ENCODE assay signal across 8 mouse cellular contexts in the genomic region with DNA sequence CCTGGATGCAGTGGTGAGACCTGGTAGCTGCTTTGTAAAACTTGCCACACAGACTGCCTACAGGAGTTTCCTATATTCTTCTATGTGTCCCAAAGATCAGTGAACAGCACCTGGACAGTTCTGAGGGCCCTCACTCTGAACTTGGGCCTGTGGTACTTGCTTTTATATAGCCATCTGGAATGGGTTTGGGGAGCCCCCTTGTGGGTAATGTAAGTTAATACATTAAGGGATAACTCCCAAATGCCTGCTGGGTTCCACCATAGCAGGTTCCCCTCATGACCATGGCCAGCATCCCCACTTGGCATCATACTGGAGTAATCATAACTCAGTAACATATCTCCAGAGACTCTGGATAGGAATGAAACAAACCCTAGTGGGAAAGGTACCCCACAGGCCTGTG. TPM values are rescaled to one million over a fixed set of nuclear protein-coding genes. Genes with fewer than 3 reads are reported as not detected.
DNase-seq lines count a peak whose midpoint lies in the region; ATAC-seq and TF ChIP-seq lines count a peak whose summit lies in the region.
"Had no signal": no experiment of that assay in that cellular context is flagged by ENCODE, and none has a peak within 500 bp of the region (broad histone marks: within the 10 kb centered on the region; RNA-seq: fewer than 3 reads in every experiment).

No protein-coding gene starts in this region.

- DNase-seq in kidney, postnatal 10 days: peak; percentile 53
- no peak for DNase-seq in kidney, adult 11 months
- no peak for DNase-seq in G1E (ENCODE audit: low spot score)
- peak; percentile 48 for DNase-seq in embryo, embryonic 10.5 days (ENCODE audit: low spot score)
- DNase-seq in naive thymus-derived CD4-positive, alpha-beta T cell, adult 2 months (ENCODE audit: low read depth): peak; percentile 71
- DNase-seq in left cerebral cortex, adult 8-10 months (ENCODE audit: low spot score in 2 of 2): no peak
- no peak for DNase-seq in spleen, postnatal 4 days (ENCODE audit: low spot score in 2 of 2)

- H3K9me3 ChIP-seq in G1E (replicated peaks): no peaks in the 10 kb centered on the region
- H3K9me3 ChIP-seq: stomach, embryonic 15.5 days had no signal

- H3K4me1 ChIP-seq in G1E (ENCODE audit: insufficient read depth, low read depth, low read length): peaks cover 9% of the 10 kb centered on the region; the same call in 1 of the 2 replicates
- H3K4me1 ChIP-seq: stomach, embryonic 15.5 days had no signal

- H3K36me3 ChIP-seq in G1E (replicated peaks): peaks cover 94% of the 10 kb centered on the region

- no peak for ATAC-seq in G1E (ENCODE audit: extremely low read depth, insufficient number of reproducible peaks, low FRiP score, poor library complexity, severe bottlenecking)

- H3K27me3 ChIP-seq in G1E (ENCODE audit: insufficient read depth, low read length): no peaks in the 10 kb centered on the region
- H3K27me3 ChIP-seq: stomach, embryonic 15.5 days had no signal

- TF ChIP-seq CTCF in G1E (IDR thresholded peaks at IDR 0.05; ENCODE audit: low read depth, low read length): peak; percentile 23; the same call in 1 of the 2 replicates

- no peak overlapping the region for H3K4me3 ChIP-seq in G1E (ENCODE audit: low read depth, low read length)
- H3K4me3 ChIP-seq: stomach, embryonic 15.5 days had no signal

RNA-seq across cellular contexts. Expression of a gene that starts 10.0 kb away (rescaled TPM):
- total RNA-seq in G1E (2014; fragmentation: Nextera tagmentation) (20.7 and 22.3 TPM in 2 replicates), G1E (2017) (29.2 and 30.0 TPM in 2 replicates)
- 12.9 and 13.7 TPM in 2 replicates for polyA plus RNA-seq in G1E (2012)
- 10 to 100 TPM; 23.1 to 26.2 (median 24.0) TPM for total RNA-seq in left cerebral cortex, adult 8-10 months (2022)

RNA-seq across cellular contexts. Expression of a gene that starts 10.3 kb away (rescaled TPM):
- total RNA-seq in G1E (2014; fragmentation: Nextera tagmentation) (112 and 119 TPM in 2 replicates), G1E (2017) (150 and 155 TPM in 2 replicates)
- 81.8 and 94.2 TPM in 2 replicates for polyA plus RNA-seq in G1E (2012)
- 1 to 10 TPM; 5.3 to 7.5 (median 6.9) TPM for total RNA-seq in left cerebral cortex, adult 8-10 months (2022)

RNA-seq across cellular contexts. Expression of a gene that starts 15.8 kb away (rescaled TPM):
- 168 and 174 TPM in 2 replicates for total RNA-seq in G1E (2014; fragmentation: Nextera tagmentation)
- 373 and 386 TPM in 2 replicates for total RNA-seq in G1E (2017)
- 174 and 196 TPM in 2 replicates for polyA plus RNA-seq in G1E (2012)
- 10 to 100 TPM; 25.0 to 28.6 (median 26.4) TPM for total RNA-seq in left cerebral cortex, adult 8-10 months (2022)

RNA-seq across cellular contexts. Expression of a gene that starts 38.5 kb away (rescaled TPM):
- 2.8 and 2.9 TPM in 2 replicates for total RNA-seq in G1E (2014; fragmentation: Nextera tagmentation)
- 0.66 and 0.70 TPM in 2 replicates for total RNA-seq in G1E (2017)
- 0.06 TPM in 1 of 2 replicates, not detected in the other for polyA plus RNA-seq in G1E (2012)
- under 1 TPM; 0.55 to 0.89 (median 0.76) TPM for total RNA-seq in left cerebral cortex, adult 8-10 months (2022)

RNA-seq across cellular contexts. Expression of a gene that starts 38.8 kb away (rescaled TPM):
- total RNA-seq in G1E (2014; fragmentation: Nextera tagmentation) (25.4 and 30.8 TPM in 2 replicates), G1E (2017) (30.4 and 30.6 TPM in 2 replicates)
- 84.5 and 102 TPM in 2 replicates for polyA plus RNA-seq in G1E (2012)
- total RNA-seq in left cerebral cortex, adult 8-10 months (2022): 10 to 100 TPM; 22.4 to 28.3 (median 26.2) TPM

Comparison
In these comparisons a context has a peak if more than half of its experiments do, and no peak if none do; other contexts are left out.
1. DNase-seq: peak in kidney, postnatal 10 days (single experiment), embryo, embryonic 10.5 days (single experiment) and naive thymus-derived CD4-positive, alpha-beta T cell, adult 2 months (single experiment); none in kidney, adult 11 months (single experiment), G1E (single experiment), left cerebral cortex, adult 8-10 months (0 of 2) and spleen, postnatal 4 days (0 of 2).
2. RNA of a gene that starts 10.3 kb away (total RNA-seq): 112 to 155 TPM in G1E; 5.3 to 7.5 TPM in left cerebral cortex, adult 8-10 months; every median in the first group is over 10 times any median in the second.
3. RNA of a gene that starts 15.8 kb away (total RNA-seq): 168 to 386 TPM in G1E; 25.0 to 28.6 TPM in left cerebral cortex, adult 8-10 months; every median in the first group is over 4 times any median in the second.